Mouse (Mus musculus) layer of hippocampus, adult 9-10 months (tissue): ENCODE results near the gene Camsap2.

Source experiments
- DNase-seq: peaks from one replicate; pipeline ENCODE4 v3.0.0; 2022; ENCODE audit warnings: low spot score

Camsap2 gene

DNA sequence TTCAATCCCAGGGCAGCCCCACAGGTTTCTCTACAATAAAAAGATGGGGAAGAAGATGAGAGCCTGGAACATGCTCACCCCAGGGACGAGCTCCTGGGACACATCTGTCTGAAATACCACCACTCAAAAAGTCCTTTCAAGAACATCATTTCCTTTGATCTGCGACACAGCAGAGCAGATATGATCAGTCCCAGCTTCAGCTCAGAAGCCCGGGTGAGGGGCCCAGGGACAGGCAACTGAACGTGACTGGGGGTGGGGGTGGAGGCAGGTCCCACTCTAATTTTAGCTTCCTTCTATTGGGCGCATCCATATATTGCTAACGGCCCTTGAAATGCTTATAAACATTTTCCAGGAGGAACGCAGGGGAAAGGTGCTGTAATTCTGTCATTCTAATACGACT is 90.2 kb downstream of the Camsap2 start:
- no peak for DNase-seq

DNA sequence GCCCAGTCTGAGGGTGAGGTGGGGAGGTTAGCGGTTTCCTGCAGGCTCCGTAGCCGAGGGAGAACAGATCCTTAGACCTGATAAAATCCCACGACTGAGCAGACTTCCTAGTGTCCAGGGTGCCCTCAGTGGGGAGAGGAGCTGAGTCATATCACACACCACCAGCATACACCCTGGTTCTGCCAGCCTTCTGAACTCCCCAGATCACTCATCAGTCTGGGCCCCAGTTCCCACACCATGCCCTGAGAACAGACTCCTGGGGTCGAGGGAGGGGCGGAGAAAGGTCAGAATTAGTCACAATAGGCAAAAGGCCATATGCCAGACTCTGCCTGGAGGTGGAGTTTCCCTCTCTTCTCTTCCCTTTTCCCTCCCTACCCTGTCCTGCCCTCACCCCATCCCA is 90.7 kb downstream of the Camsap2 start:
- DNase-seq, result no peak

DNA sequence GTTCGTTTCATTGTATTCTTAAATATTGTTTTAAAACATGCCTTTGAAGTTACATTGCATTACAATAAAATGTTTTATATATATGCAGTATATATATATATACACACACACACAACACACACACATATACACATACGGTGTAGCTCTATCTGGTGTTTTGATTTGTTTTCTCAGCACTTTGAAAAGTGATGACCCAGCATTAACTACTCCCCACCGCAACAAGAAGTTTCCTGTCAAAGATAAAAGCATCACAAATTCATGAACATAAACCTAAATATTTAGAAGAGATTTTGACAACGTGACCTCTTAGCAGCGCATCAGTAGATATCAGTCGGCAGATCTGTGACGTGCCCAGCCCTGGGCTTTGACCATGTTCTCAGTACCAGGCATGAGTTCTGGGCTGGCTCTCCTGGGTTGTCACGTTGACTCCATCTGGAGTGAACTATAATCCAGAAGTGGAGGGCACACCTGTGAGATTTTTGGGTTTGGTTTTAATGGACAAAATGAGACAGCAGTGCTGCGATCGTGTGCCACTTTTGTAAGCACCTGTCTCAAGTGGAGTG is 91.3 kb downstream of the Camsap2 start:
- no peak for DNase-seq

DNA sequence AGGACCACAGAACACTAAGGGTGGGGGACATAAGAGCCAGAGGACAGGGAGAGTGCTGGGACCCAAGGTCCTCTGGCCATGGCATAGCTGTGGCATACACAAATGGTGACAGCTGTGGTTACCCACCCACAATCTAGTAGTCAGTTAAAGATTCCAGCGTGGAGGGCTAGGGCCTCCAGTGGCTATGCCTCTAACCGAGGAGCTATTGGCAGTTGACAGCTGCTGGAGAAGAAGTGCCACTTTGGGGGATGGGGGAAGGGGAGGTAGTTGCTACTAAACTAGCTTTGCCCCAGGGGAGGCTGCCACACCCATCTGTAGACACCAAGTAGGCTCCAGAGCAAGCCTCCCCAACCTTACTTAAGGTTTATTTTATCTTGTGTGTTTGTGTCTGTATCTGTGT is 92.4 kb downstream of the Camsap2 start:
- no peak for DNase-seq

DNA sequence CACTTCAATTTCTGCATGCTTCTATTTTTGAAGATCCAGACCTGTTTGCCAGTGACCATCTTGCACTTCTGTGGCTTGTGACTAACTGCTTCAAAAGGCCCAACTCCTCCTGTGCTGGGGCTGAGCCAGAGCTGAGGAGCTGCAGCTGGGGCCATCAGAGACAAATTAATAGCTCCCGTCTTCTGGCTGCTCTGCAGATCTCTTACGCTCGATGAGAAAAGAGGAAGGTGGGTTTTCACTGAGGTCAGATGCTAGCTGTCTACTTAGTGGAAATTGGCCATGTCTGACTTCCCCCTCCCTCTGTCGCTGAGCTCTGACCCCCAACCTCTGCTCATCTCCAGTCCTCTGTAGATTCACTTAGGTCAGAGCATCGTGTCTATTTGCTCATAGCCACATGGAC is 96.2 kb downstream of the Camsap2 start:
- DNase-seq, result no peak

DNA sequence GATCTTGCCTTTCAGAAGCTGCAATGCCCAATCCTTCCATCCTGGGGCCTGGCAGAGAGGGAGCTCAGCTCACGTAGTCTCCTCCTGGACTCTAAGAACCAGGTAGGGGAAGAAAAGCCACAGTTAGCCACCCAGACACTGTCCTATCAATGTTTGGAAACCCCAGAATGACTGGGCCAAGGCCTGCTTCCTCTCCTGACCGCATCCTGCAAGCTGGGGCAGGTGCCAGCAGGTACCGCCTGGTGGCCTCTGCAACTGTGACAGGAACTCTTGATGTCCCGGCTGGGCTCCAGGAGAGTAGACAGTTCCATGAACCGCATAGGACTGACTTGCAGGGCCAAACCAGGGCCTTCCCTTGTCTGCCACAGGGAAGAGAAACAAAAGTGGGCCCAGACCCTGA is 98.5 kb downstream of the Camsap2 start:
- DNase-seq, result no peak

DNA sequence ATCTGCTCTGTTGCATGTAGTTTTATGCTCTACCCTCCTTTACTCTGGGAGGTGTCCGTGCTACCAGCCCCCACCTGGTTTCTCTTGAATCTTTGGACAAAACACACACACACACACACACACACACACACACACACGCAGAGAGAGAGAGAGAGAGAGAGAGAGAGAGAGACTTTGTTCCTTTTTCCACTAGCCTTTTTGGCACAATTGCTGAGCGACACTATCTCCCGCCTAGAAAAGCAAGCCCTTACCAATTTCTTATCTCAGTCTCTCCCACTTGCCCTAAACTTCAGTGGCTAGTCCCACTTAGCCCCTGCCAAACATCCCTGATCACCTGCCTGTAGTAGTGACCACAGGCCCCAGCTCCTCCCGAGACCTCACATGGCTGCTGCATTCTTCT is 101.4 kb downstream of the Camsap2 start:
- DNase-seq, result no peak

DNA sequence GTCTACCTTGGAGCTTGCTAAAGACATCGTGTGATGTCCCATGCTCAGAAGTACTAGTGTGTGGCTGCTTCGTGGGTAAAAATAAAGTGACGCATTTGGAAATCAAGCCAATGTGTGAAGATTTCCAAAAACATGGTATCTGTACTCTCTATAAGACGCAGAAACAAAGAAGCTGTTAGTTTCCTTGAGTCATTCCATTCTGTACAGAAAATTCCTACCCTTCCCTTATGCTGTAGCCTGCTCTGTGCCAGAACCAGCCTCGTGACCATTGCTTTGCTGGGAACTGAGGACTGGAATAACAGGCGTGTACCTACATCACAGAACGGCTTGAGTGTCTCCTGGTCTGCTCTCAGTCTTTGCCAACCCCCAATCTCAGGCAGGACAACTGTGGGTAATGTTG is 104.1 kb downstream of the Camsap2 start:
- no peak for DNase-seq

DNA sequence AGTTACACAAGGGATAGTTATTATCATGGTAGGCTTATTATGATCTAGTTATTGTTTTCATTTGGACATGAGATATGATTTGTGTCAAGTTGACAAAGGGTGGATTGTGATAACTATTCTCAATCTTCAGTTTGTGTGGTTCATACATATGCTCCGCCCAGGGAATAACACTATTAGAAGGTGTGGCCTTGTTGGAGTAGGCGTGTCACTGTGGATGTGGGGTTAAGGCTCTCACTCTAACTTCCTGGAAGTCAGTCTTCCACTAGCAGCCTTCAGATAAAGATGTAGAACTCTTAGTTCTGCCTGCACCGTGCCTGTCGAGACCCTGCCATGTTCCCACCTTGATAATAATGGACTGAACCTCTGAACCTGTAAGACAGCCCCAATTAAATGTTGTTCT is 107.4 kb downstream of the Camsap2 start:
- DNase-seq, result no peak

DNA sequence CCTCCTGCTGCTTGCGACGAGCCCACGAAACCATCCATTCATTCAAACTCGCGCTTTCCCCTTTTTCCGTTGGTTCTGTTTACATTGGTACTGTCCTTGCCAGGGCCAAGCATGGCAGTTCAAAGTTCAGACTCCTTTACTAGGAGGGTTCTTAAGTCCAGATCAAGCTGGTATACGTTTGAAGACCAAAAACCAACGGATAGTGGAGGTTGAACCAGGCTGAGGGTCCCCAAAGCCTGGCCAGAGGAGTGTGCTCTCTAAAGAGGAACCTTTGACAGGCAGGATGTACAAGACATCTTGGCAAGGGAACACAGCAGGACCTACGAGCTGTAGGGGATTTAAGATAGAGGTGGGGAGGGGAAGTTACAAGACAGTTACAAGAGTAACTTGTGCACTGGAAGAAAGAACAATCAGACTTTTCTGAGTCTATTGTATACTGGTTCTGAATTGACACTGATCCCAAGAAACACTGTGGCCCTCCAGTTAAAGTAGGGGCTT is 111.3 kb downstream of the Camsap2 start:
- no peak for DNase-seq

DNA sequence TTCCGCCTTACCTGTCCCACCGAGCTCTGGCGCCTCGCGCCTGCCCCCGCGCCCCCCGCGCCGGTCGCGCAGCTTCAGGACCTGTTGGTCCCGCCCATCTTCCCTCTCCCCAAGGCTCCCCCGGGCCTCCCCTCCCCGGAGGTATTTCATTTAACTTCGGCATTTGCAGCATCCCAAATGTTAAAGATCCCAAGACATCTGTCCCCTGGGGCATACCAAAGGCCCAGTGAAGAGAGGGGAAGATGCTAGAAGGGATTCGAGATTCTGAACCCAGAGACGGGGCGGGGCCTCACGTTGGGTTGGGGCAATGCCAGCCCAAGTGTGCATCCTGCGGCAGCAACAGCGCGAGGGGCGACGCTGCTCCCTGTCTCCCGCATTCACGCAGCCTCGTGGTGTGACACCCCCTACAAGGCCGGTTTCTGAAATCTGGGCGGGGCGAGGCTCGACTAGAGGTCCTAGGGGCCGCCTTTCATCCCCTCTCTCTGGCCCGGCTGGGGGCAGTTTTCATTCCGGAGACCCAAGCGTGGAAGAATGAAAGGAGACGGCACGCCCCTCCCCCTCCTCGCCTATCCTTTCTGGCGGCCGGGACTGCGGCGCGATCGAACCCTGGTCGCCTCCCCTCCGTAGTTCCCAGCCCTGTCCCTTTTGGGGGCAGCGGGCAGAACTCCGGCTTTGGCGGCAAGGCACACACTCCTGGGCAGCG is 111.9 kb downstream of the Camsap2 start, which contains the start of gene Inava:
TSS of gene Inava (minus strand) at position 373 of the 703 bp plus-strand sequence.
- no peak for DNase-seq

DNA sequence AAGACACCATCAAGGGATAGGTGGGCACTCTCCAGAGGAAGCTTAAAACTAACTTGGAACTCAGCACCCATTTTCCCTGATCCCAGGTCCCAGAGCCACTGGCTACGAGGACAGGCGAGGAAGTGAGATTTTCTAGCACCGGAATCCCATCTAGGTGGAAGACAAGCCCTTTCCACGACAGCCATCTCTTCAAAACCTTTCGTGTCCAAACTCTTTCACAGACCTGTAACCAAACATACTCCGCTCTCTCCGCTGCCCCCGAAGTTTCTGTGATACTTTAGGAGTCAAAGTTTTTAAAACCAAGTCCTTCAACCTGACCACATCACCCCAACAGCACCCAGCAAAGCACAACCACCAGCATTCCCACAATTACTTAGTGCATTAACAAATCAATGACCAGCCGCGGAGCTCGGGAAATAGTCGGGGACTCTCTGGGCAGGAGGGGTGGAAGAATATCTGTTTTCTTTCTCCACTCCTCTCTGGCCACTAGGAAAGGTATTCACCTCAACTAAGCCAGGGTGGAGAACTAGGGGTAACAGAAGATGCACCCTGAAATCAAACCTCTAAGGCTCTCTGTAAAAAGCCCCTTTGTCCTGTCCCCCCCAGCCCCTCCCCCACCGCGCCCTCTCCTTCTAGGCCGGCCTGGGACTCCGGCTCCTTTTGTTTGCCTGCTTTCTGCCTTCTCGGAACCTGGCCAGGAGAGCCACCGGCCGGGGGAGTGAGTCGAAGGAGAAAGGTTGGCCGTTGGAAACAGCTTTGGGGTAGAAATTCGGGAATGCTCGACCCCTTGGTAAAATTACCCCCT is 112.7 kb downstream of the Camsap2 start:
- no peak for DNase-seq

DNA sequence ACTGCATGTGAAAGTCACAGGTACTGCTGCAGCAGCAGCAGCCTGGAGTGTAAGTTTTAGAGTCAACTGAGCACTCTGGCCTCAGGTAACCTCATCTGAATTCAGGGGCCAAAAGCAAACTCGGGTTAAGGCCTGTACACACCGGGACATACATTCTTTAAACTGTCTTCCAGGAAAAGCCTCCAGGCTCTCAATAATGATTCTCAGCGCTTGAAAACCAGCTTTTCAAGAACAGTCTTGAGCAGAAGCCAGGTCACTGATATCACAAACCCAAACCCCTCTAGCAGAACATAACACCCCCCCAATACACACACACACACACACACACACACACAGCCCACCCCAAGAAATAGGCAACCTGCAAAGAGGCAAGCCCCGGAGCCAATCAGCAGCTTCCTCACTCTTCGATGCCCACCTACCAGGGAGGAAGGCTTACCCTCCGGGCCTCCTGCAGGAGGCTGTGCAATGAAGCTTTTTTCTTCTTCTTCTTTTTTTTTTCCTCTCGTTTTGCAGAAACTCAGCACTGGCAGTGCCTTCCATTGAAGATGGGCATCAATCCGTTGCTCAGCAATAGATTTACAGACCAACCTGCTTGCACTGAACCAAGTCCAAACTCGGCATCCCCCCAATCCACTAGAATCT is 113.5 kb downstream of the Camsap2 start:
- no peak for DNase-seq

DNA sequence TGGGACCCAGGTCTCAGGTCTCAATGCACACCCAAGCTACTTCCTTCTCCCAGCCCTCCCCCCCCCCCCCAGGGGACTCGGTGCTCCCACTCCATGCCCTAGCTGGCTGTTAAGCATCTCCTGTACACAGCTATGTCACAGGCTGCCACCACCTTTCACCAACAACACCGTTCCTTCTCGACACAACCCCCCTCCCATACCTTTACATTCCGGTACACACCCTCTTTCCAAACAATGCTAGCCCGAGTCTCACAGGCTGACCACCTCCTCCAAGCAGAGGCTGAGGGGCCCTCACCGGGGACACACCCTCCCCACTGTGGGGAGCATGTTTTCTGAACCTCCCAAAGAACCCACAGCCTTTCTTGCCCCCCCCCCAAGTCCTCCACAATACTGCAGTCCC is 114.3 kb downstream of the Camsap2 start:
- no peak for DNase-seq

DNA sequence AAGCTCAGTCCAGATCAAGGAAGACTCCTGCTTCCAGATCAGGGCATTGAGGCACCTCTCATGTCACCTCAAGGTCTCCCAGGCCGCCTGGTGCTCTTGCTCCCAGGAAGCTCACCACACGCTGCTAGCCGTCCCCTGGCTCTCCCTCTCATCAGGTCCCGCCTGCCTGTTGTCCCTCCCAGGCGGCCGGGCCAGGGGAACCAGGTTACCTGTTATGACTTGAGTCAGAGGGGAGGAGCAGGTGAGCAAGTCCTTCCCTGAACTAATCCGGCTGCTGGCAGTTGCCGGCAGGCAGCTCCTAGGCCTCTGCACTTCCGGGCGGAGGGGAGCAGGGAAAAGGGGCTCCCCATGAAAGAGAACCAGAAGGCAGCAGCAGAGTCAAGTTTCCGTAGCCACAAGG is 115.7 kb downstream of the Camsap2 start:
- no peak for DNase-seq

DNA sequence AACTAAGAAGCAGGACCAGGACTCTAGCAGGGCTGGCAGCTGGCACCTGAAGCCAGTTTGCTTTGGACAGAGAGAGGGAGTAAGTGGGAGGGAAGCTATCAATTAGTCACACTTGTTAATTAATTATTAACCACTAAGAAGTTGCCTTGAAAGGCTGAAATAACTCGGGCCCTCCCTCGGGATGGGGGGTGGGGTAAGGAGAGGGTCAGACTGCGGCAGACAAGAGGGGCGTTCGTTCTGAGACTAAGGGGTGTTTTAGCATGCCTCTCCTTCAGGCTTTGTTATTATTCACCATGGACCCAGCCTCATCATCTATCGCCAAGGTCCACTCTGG is 116.9 kb downstream of the Camsap2 start:
- DNase-seq, result no peak

DNA sequence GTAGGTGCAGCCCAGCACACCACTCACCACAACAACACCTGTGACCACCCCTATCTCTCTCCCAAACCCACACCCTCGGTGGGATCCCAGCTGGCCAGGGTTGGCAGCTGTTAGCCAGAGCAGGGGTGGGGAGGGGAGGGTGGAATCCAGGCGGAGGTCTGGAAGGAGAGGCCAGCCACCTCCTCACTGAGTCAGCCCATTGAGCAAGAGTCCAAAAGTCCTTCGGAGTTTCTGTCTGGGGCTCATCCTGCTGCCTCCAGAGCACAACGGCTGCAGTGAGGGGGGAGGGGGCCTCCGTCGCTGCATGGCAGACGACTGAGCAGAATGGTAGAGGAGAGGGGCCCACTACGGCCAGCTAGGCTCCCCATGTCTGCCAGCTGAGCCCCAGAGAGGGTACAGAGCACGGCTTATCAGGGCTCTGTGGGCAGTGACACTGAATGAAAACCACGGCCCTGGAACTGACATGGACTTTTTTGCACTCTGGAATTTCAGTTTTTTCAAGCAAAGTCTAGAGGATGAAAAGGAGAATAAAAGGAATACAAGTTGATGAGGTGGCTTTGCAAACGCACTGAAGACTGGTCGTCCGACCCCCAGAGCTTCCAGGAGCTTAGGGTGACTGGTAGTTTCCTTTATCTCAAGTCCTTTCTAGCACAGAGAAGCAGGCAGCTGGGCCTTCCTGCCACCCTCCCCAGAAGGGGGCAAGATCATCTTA is 117.4 kb downstream of the Camsap2 start:
- no peak for DNase-seq

DNA sequence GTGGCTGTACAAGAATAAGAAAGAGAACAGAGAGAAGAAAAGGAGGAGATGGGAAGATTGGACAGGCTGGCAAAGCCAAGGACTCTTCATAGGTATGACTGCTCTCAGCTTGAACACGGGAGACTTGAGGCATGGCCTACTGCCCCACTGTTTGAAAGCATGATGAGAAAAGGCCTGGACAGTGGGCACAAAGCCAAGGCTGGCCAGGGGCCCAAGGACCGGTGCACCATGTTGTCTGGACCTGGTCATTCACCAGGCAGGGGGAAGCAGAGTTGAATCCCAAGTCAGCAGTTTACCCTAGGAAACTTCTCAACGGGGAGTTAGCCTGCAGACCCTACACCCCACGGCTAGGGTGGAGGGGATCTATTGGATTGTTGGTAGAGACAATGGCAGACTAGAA is 118.0 kb downstream of the Camsap2 start:
- no peak for DNase-seq

DNA sequence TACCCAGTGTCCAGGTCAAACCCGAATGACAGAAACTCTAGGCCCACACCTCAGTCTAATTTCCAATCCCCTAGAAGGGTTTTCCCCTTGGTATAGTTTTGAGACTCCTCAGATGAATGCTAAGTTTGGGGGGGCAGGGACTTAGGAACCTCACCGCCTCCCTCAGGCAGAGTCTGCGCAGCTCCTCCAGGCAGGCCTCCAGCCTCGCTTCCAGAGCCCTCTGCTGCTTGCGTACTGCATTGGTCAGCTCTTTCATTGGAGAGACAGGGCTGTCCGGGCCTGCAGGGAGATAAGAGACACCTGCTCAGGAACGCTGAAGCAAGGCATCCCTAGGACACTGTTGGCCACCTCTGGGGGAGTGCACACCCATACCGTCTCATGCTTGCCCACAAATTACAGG is 119.3 kb downstream of the Camsap2 start:
- no peak for DNase-seq

DNA sequence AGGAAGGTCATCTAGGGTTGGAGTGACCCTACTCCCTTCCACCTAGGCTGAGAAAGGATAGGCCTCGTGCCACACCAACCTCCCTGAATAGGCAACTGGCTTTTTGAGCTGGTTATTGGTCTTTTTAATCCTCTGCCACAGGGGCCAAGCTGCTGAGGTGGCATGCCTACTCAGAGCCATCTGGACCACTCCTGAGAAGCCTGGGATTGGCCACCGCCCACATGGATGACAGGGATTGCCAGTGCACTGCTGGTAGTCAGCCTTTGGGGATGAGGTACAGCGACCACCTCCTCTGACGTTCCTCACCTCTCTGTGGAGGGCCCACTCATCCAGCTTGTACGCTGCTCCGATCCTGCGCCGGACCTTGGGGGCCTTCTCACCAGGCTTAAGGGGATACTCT is 120.1 kb downstream of the Camsap2 start:
- DNase-seq, result no peak

DNA sequence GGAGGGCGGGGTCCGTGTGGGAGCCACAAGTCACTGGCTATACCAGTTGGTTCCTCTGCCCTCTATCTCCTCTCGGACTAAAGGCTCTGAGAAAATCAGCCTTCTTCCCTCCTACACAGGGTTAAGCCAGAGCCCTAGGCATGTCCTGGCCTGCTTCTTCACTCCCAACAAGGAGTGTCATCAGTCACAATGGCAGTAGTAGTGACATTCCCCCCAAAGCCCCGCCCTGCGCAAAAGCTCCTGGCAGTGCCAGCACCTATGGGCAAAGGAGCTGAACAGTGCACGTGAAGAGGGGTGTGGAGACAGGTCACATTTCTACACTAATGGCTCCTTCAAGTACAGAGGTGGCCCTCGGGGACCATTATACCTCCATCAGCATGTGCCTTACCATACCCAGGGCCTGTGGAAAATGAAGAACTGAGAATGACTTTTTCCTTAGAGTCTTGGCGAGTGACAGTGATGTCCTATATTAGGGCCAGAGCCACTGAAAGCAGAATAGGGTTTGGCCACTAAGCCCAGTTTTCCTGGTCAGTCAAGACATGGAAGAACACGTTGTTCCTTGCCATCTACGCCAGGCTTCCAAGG is 122.1 kb downstream of the Camsap2 start:
- DNase-seq, result no peak

DNA sequence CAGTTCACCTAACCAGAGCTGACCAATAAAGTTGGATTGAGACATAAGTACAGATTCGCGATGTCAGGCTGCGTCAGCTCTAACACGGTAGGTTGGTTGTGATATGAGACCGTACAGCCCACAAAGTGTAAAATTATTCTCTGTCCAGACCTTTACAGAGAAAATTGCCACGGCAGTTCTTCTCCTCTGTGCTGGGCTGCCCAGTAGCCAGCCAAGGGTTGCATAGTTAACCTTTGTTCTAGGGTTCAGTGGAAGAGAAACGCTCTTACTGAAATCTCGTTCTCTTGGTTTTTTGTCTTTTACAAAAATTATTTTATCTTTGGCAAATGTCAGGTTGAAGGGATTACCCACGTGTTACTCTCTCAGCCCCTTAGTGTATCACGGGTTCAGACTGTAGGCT is 123.5 kb downstream of the Camsap2 start:
- DNase-seq, result no peak
